In the genomic region with DNA sequence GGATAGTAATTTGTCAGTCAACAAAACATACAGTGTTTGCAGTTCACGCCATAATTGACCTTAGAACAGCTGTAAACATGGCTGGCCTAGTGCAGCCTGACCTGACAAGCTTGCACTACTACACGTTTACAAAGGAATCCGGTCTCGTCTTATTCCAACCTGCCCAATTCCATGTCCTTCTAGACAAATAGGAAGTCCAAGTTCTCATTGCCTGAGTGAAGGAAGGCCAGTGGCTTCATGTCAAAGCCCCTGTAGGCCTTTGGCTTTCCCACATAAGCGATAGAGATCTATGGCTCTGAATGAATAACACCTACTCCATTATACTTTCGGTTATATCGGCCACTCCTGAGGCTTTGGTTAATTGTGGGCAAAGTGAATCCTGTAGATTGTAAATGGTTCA, we compare ENCODE assay signal across 17 mouse cellular contexts. TPM values are rescaled to one million over a fixed set of nuclear protein-coding genes. Genes with fewer than 3 reads are reported as not detected.
"Had no signal": no experiment of that assay in that cellular context is flagged by ENCODE, and none has a peak within 500 bp of the region (broad histone marks: within the 10 kb centered on the region; RNA-seq: fewer than 3 reads in every experiment).

No protein-coding gene starts in this region.

- DNase-seq: lung, adult 18-20 months; lung, embryonic 14.5 days; lung, postnatal 10 days; lung, postnatal 4 days; retina, postnatal 1 day; right cerebral cortex, adult 18-20 months; right cerebral cortex, postnatal 25 days; right cerebral cortex, postnatal 4 days; spleen, adult 18-20 months; thymus, adult 18-20 months; thymus, postnatal 14 days; thymus, postnatal 36 days had no signal

- H3K27me3 ChIP-seq: midbrain, embryonic 13.5 days; midbrain, embryonic 15.5 days; neural tube, embryonic 12.5 days had no signal

- H3K9ac ChIP-seq: lung, embryonic 14.5 days; midbrain, embryonic 13.5 days; midbrain, embryonic 15.5 days; neural tube, embryonic 12.5 days had no signal

- H3K4me3 ChIP-seq: midbrain, embryonic 13.5 days; midbrain, embryonic 15.5 days; neural tube, embryonic 12.5 days had no signal

- H3K4me1 ChIP-seq: midbrain, embryonic 13.5 days; midbrain, embryonic 15.5 days; neural tube, embryonic 12.5 days had no signal

- H3K36me3 ChIP-seq: midbrain, embryonic 13.5 days; midbrain, embryonic 15.5 days; neural tube, embryonic 12.5 days had no signal

- H3K27ac ChIP-seq: midbrain, embryonic 13.5 days; midbrain, embryonic 15.5 days; neural tube, embryonic 12.5 days had no signal

- H3K9me3 ChIP-seq: midbrain, embryonic 13.5 days; midbrain, embryonic 15.5 days; neural tube, embryonic 12.5 days had no signal

RNA-seq across cellular contexts. Expression of gene Arhgap20, which starts 16.0 kb away (rescaled TPM):
- total RNA-seq: megakaryocyte, adult 5-6 weeks; megakaryocyte-erythroid progenitor cell, adult 5-6 weeks had no signal
